Mouse (Mus musculus) liver, embryonic 14.5 days (tissue): Measurements from ENCODE around the gene Pard6a.

ENCODE experiments used
- CTCF ChIP-seq: IDR thresholded peaks from 2 replicates; pipeline ENCODE4 v1.5.1; 2016; ENCODE audit warnings: antibody characterized with exemption, low read depth, control low read depth
- EP300 ChIP-seq: IDR thresholded peaks from 2 replicates; pipeline ENCODE4 v1.6.1; 2016; ENCODE audit warnings: antibody characterized with exemption, low read depth

DNA sequence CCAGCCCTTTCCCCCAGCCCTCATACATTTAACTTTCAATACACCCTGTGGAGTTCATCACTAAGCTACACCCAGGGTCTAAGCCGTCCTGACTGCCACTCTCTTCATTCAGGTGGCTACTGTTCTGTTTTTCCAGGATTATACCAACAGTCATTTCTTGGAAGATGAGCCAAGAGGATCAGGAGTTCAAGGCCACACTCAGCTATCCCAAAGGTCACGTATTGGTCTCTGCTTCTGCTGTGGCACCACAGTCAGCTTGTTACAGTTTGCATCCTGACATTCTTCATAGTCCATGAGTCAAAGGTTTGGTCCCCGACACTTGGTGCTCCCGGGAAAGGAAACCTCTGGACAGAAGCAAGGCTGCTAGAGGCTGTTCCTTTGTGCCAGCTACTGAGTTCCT lies 18.7 kb downstream of the Pard6a start:
- TF ChIP-seq CTCF (no peak), EP300 (no peak)
